In the genomic region with DNA sequence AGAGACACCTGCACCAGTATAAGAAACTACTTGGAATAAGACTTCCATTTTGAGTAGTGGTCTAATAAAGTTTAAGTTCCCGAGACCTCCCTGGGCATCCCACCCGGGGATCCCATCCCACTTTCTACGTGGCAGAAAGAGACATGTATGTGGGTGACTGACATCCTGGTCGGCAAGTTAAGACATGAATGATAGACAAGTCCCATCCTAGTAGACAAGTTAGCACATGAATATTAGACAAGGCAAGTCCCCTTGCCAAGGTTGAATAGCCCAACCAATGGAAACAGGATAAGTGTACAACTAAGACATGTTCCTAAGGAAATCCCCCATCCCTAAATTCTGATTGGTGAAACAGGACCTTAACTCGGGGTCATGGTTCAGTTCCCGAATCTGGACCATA, we compare ENCODE assay signal across 32 mouse cellular contexts.
"Had no signal": no experiment of that assay in that cellular context is flagged by ENCODE, and none has a peak within 500 bp of the region (broad histone marks: within the 10 kb centered on the region; RNA-seq: fewer than 3 reads in every experiment).

No protein-coding gene starts in this region.

- DNase-seq: heart, postnatal 10 days; heart, postnatal 14 days; heart, postnatal 36 days; heart, postnatal 4 days; kidney, adult 11 months; kidney, adult 18-20 months; kidney, adult 2 months; kidney, adult 8-10 months; kidney, adult 9 months; kidney, postnatal 10 days; kidney, postnatal 14 days; kidney, postnatal 25 days; kidney, postnatal 36 days; kidney, postnatal 4 days; layer of hippocampus, adult 9-11 months; layer of hippocampus, postnatal 36 days had no signal

- H3K4me3 ChIP-seq: heart, embryonic 10.5 days; heart, embryonic 12.5 days; heart, embryonic 13.5 days; heart, embryonic 15.5 days; hindbrain, embryonic 10.5 days; hindbrain, embryonic 12.5 days; hindbrain, embryonic 13.5 days; hindbrain, embryonic 15.5 days; intestine, embryonic 15.5 days; kidney, embryonic 15.5 days; layer of hippocampus, adult 2 months; left cerebral cortex, adult 2 months had no signal

- H3K4me2 ChIP-seq: heart, embryonic 11.5 days; heart, embryonic 12.5 days; heart, embryonic 13.5 days; heart, embryonic 15.5 days; hindbrain, embryonic 12.5 days; hindbrain, embryonic 13.5 days; hindbrain, embryonic 14.5 days; hindbrain, embryonic 15.5 days; intestine, embryonic 15.5 days; kidney, embryonic 15.5 days had no signal

- H3K27ac ChIP-seq: heart, embryonic 10.5 days; heart, embryonic 13.5 days; heart, embryonic 15.5 days; hindbrain, embryonic 10.5 days; hindbrain, embryonic 12.5 days; hindbrain, embryonic 13.5 days; hindbrain, embryonic 14.5 days; hindbrain, embryonic 15.5 days; hindbrain, postnatal 0 days; intestine, embryonic 15.5 days; kidney, embryonic 15.5 days; kidney, postnatal 0 days; layer of hippocampus, adult 2 months; left cerebral cortex, adult 2 months had no signal

- H3K9me3 ChIP-seq: heart, embryonic 10.5 days; heart, embryonic 12.5 days; heart, embryonic 13.5 days; heart, embryonic 15.5 days; hindbrain, embryonic 10.5 days; hindbrain, embryonic 12.5 days; hindbrain, embryonic 13.5 days; hindbrain, embryonic 15.5 days; intestine, embryonic 15.5 days; kidney, embryonic 15.5 days had no signal

- H3K9ac ChIP-seq: heart, embryonic 12.5 days; heart, embryonic 13.5 days; heart, embryonic 15.5 days; hindbrain, embryonic 12.5 days; hindbrain, embryonic 13.5 days; hindbrain, embryonic 14.5 days; hindbrain, embryonic 15.5 days; intestine, embryonic 15.5 days; kidney, embryonic 15.5 days had no signal

- H3K36me3 ChIP-seq: heart, embryonic 10.5 days; heart, embryonic 12.5 days; heart, embryonic 13.5 days; heart, embryonic 15.5 days; hindbrain, embryonic 10.5 days; hindbrain, embryonic 12.5 days; hindbrain, embryonic 13.5 days; hindbrain, embryonic 15.5 days; intestine, embryonic 15.5 days; kidney, embryonic 15.5 days had no signal

- H3K4me1 ChIP-seq: heart, embryonic 15.5 days; hindbrain, embryonic 13.5 days; hindbrain, embryonic 15.5 days; intestine, embryonic 15.5 days had no signal

- H3K27me3 ChIP-seq: heart, embryonic 12.5 days; heart, embryonic 13.5 days; heart, embryonic 15.5 days; hindbrain, embryonic 12.5 days; hindbrain, embryonic 13.5 days; hindbrain, embryonic 15.5 days; intestine, embryonic 15.5 days had no signal
